12 mouse cellular contexts compared by ENCODE assay signal in genomic region chr15:10634176-10634575, GRCm38 (mm10).
DNase-seq lines count a peak whose midpoint lies in the region; ATAC-seq and TF ChIP-seq lines count a peak whose summit lies in the region.
"Had no signal": no experiment of that assay in that cellular context is flagged by ENCODE, and none has a peak within 500 bp of the region (broad histone marks: within the 10 kb centered on the region; RNA-seq: fewer than 3 reads in every experiment).

No protein-coding gene starts in this region.

- no peak; the same call in 1 of the 2 replicates for ATAC-seq in heart, embryonic 11.5 days (replicated peaks; ENCODE audit: insufficient number of reproducible peaks, low FRiP score, low TSS enrichment)
- no peak for ATAC-seq in lung, embryonic 14.5 days (ENCODE audit: insufficient read depth)
- peak; percentile 57 for ATAC-seq in embryonic facial prominence, embryonic 11.5 days (replicated peaks; ENCODE audit: insufficient number of reproducible peaks, low FRiP score, low TSS enrichment, low read depth)
- ATAC-seq in limb, embryonic 15.5 days (ENCODE audit: insufficient number of reproducible peaks, low FRiP score, low TSS enrichment, low read depth) = no peak

- H3K27ac ChIP-seq in heart, embryonic 11.5 days (ENCODE audit: low read depth, low read length) = peak overlapping the region; percentile 64; the same call in 1 of the 2 replicates
- peak overlapping the region; percentile 55; the same call in 1 of the 2 replicates for H3K27ac ChIP-seq in lung, embryonic 14.5 days (ENCODE audit: low read depth)
- peak overlapping the region; percentile 92 for H3K27ac ChIP-seq in embryonic facial prominence, embryonic 11.5 days (replicated peaks; ENCODE audit: low read depth, low read length)
- H3K27ac ChIP-seq in limb, embryonic 15.5 days = peak overlapping the region; percentile 69

- DNase-seq in heart, postnatal 14 days = no peak
- DNase-seq in lung, embryonic 14.5 days = peak; percentile 47
- DNase-seq in lung, adult 18-20 months = no peak
- DNase-seq in embryonic facial prominence, embryonic 11.5 days (ENCODE audit: low spot score) = peak; percentile 87
- no peak for DNase-seq in left cerebral cortex, postnatal 14 days (ENCODE audit: low spot score in 2 of 2)
- DNase-seq in thymus, postnatal 14 days = no peak
- DNase-seq: adrenal gland, postnatal 10 days; B cell, adult 2 months; lung, postnatal 14 days; thymus, adult 2 months had no signal

- TF ChIP-seq CTCF in lung, embryonic 14.5 days (IDR thresholded peaks at IDR 0.05; ENCODE audit: low read depth) = no peak

- H3K9ac ChIP-seq in heart, embryonic 11.5 days (ENCODE audit: low read depth, low read length) = no peak overlapping the region
- H3K9ac ChIP-seq in lung, embryonic 14.5 days = no peak overlapping the region
- no peak overlapping the region; the same call in 1 of the 2 replicates for H3K9ac ChIP-seq in embryonic facial prominence, embryonic 11.5 days (replicated peaks; ENCODE audit: low read length)
- H3K9ac ChIP-seq in limb, embryonic 15.5 days = no peak overlapping the region

- no peak overlapping the region for H3K4me3 ChIP-seq in heart, embryonic 11.5 days (ENCODE audit: low read depth, low read length)
- H3K4me3 ChIP-seq in lung, embryonic 14.5 days (ENCODE audit: low read depth, low read length) = no peak overlapping the region
- H3K4me3 ChIP-seq in embryonic facial prominence, embryonic 11.5 days (ENCODE audit: low read depth, low read length) = no peak overlapping the region
- H3K4me3 ChIP-seq in limb, embryonic 15.5 days = no peak overlapping the region

- peaks cover 3% of the 10 kb centered on the region for H3K36me3 ChIP-seq in heart, embryonic 11.5 days (ENCODE audit: control insufficient read depth, insufficient read depth, low read length)
- peaks cover 21% of the 10 kb centered on the region for H3K36me3 ChIP-seq in lung, embryonic 14.5 days (ENCODE audit: insufficient read depth)
- no peaks in the 10 kb centered on the region for H3K36me3 ChIP-seq in embryonic facial prominence, embryonic 11.5 days (replicated peaks; ENCODE audit: control insufficient read depth, insufficient read depth, low read depth, low read length)
- peaks cover 11% of the 10 kb centered on the region; the same call in 1 of the 2 replicates for H3K36me3 ChIP-seq in limb, embryonic 15.5 days

- peaks cover 8% of the 10 kb centered on the region; the same call in 1 of the 2 replicates for H3K4me1 ChIP-seq in heart, embryonic 11.5 days (ENCODE audit: control insufficient read depth, insufficient read depth, low read length)
- peaks cover 16% of the 10 kb centered on the region; the same call in 1 of the 2 replicates for H3K4me1 ChIP-seq in lung, embryonic 14.5 days (ENCODE audit: insufficient read depth)
- H3K4me1 ChIP-seq in embryonic facial prominence, embryonic 11.5 days (ENCODE audit: control insufficient read depth, insufficient read depth, low read length) = peaks cover 10% of the 10 kb centered on the region
- H3K4me1 ChIP-seq in limb, embryonic 15.5 days = peaks cover 58% of the 10 kb centered on the region

- no peak overlapping the region for H3K4me2 ChIP-seq in heart, embryonic 11.5 days
- H3K4me2 ChIP-seq in lung, embryonic 14.5 days = no peak overlapping the region
- no peak overlapping the region; the same call in 1 of the 2 replicates for H3K4me2 ChIP-seq in embryonic facial prominence, embryonic 11.5 days (ENCODE audit: low read depth, low read length)
- no peak overlapping the region for H3K4me2 ChIP-seq in limb, embryonic 15.5 days

- no peaks in the 10 kb centered on the region for H3K9me3 ChIP-seq in heart, embryonic 11.5 days (replicated peaks; ENCODE audit: control insufficient read depth, low read length)
- no peaks in the 10 kb centered on the region for H3K9me3 ChIP-seq in lung, embryonic 14.5 days (ENCODE audit: low read depth, low read length)
- no peaks in the 10 kb centered on the region for H3K9me3 ChIP-seq in embryonic facial prominence, embryonic 11.5 days (replicated peaks; ENCODE audit: control insufficient read depth, low read length)
- H3K9me3 ChIP-seq in limb, embryonic 15.5 days = no peaks in the 10 kb centered on the region

- WGBS in heart, embryonic 11.5 days (ENCODE audit: insufficient replicate concordance) = 46% methylated on average over 6 of the region's 6 CpGs
- WGBS in lung, embryonic 14.5 days = 45% methylated on average over 6 of the region's 6 CpGs
- WGBS in embryonic facial prominence, embryonic 11.5 days = 20% methylated on average over 6 of the region's 6 CpGs
- WGBS in limb, embryonic 15.5 days = 30% methylated on average over 6 of the region's 6 CpGs

- intact Hi-C loops in heart, postnatal 14 days (cut with DNase I) = no loop called here
- intact Hi-C loops in left cerebral cortex, postnatal 14 days (cut with DNase I) = no loop called here

- H3K27me3 ChIP-seq in heart, embryonic 11.5 days (ENCODE audit: control insufficient read depth, insufficient read depth, low read length) = no peaks in the 10 kb centered on the region
- no peaks in the 10 kb centered on the region for H3K27me3 ChIP-seq in lung, embryonic 14.5 days (ENCODE audit: insufficient read depth, low read length)
- no peaks in the 10 kb centered on the region for H3K27me3 ChIP-seq in embryonic facial prominence, embryonic 11.5 days (ENCODE audit: control insufficient read depth, insufficient read depth, low read length)
- no peaks in the 10 kb centered on the region for H3K27me3 ChIP-seq in limb, embryonic 15.5 days

Comparison
In these comparisons a context has a peak if more than half of its experiments do, and no peak if none do; other contexts are left out.
1. DNase-seq: peak in lung, embryonic 14.5 days (single experiment) and embryonic facial prominence, embryonic 11.5 days (single experiment); none in heart, postnatal 14 days (0 of 2), lung, adult 18-20 months (0 of 2), left cerebral cortex, postnatal 14 days (0 of 2) and thymus, postnatal 14 days (single experiment).
2. Peak in every context shown above with its lines, with median percentiles within 50 percentile points of each other: H3K27ac ChIP-seq.